Mouse (Mus musculus) MN1 (cell line): ENCODE measurements at regions not wholly inside any gene's neighbourhood (a gene's known extent, or its start where the extent isn't known, plus 50 kb on each side); places are given as distances from the start of the nearest gene placed in this dataset.
"Not testable (repeated sequence)": the region's sequence is repeated elsewhere in the genome, so short reads cannot be mapped to it uniquely, and the experiment has no call there.

ENCODE experiments used
- DNase-seq: peaks from one replicate; pipeline ENCODE4 v3.0.0-alpha.2; 2016; ENCODE audit warnings: low spot score

GRCm38 (mm10) chr8:86280093-86280721 lies 300.3 kb downstream of the Abcc12 start:
- DNase-seq: no peak

DNA sequence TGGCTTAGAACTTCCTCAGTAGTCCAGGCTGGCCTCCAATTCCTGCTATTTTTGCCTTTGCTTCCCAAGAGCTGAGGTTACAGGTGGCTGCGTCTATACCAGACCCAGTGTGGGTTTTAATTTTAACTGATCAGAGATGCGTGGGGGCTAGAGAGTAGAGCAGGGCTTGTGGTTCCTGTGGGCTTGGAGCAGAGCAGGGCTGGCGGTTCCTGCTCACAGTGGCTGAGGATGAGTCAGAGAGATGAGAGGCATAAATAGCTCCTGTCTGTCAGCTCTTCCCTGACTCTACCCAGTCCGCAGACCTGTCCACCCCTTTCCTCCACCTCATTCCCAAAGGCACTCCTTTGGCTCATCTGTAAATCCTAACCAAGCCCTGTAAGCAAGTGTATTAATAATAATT lies 304.8 kb downstream of the Abcc12 start:
- DNase-seq: no peak

GRCm38 (mm10) chr8:86273811-86274210 lies 306.7 kb downstream of the Abcc12 start:
- DNase-seq: peak; percentile 19

- DNase-seq: no peak
Observed at GRCm38 (mm10) chr8:86272626-86273025, 307.9 kb downstream of the Abcc12 start.

- no peak for DNase-seq
Observed at GRCm38 (mm10) chr8:86271477-86271876, 309.0 kb downstream of the Abcc12 start.

DNA sequence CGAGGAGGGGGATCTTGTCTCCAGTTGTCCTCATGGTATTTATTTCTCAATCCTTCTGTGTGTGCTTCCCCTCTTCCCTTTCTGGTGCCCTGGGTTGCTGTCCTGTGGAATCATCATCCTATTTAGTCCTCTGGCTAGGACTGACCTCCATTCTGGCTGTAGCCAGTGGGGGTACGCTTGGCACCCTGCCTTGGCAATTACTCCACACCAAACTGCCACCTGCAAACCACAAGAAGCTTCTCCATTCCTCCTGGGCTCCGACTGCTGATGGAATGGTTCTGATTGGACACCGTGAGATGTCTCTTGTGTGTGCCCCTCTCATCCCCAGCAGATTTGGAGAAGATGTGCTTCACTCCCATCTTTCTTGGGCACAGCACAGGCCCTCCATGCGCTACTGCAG lies 322.5 kb downstream of the Abcc12 start:
- DNase-seq: no peak

- no peak for DNase-seq
Observed at GRCm38 (mm10) chr8:86255431-86255830, 325.1 kb downstream of the Abcc12 start.

- no peak for DNase-seq
Observed at GRCm38 (mm10) chr8:86254680-86255079, 325.8 kb downstream of the Abcc12 start.

GRCm38 (mm10) chr8:86252696-86253355 lies 327.7 kb downstream of the Abcc12 start:
- no peak for DNase-seq

DNA sequence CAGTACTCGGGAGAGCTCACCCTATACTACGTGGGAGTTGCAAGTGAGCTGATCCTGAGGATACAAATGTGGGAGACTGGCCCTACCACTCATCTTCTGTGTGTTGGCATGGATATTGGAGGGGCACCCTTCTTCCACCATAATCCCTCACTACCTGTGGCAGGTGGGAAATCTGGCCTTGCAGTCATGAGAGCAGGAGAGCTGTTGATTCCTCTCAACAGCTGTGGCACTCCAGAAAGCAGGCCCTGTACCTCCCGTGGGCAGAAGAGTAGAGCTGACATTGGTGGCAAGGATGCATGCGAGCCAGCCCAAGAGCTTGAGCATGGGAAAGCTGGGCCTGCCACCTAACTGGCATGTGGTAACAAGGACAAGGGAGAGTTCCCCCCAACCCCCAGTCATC lies 345.8 kb downstream of the Abcc12 start:
- no peak for DNase-seq

DNA sequence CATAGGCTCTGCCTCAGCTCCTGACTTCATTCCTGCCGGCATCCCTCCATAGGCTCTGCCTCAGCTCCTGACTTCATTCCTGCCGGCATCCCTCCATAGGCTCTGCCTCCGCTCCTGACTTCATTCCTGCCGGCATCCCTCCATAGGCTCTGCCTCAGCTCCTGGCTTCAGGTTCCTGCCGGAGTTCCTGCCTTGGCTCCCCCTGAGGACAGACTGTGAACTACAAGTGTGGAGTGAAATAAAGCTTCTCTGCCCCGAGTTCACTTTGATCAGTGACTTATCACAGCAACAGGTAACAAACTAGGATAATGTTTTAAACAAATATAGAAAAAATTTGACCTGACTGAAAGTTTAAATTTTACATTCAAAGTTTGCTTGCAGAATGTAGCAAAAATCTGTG lies 348.5 kb downstream of the Abcc12 start:
- DNase-seq: not testable (repeated sequence)

- DNase-seq: no peak
Observed at GRCm38 (mm10) chr8:86224851-86225250, 355.6 kb downstream of the Abcc12 start.

GRCm38 (mm10) chr8:86222715-86223114 lies 357.8 kb downstream of the Abcc12 start:
- DNase-seq: no peak

DNA sequence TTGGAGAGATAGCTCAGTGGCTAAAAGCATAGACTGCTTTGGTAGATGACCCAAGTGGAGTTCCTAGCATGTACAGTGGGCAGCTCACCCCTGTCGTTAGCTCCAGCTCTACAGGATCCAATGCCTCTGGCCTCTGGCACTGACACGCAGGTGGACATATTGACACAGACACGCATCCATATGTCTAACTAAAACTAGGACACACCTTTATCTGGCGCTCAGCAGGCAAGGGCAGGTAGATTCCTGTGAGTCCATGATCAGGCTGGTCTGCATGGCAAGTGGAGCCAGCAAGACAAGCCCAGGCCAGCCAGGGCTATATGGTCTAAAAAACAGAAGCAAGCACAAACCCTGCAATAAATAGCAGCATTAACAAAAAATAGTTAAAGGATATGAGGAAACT lies 358.3 kb downstream of the Abcc12 start:
- no peak for DNase-seq

GRCm38 (mm10) chr8:86214399-86214798 lies 366.1 kb downstream of the Abcc12 start:
- DNase-seq: no peak

DNA sequence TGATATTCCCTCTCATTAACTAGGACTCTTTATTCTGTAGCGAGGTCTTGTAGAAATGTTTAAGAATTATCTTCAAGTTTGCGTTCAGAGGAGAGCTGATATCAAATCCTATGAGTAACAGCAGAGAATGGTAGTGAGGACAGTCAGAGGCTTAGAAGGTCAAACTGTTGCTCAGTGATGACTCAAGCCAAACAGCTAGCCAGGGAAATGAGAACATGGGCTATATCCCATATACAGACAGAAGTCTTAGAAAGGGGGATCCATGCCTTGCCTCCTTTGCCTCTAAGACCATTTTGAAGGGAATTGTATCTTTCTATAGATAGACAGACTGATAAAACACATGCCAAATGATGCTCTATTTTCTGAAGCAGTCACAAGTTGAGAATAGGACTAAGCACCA lies 368.0 kb downstream of the Abcc12 start:
- DNase-seq: no peak

DNA sequence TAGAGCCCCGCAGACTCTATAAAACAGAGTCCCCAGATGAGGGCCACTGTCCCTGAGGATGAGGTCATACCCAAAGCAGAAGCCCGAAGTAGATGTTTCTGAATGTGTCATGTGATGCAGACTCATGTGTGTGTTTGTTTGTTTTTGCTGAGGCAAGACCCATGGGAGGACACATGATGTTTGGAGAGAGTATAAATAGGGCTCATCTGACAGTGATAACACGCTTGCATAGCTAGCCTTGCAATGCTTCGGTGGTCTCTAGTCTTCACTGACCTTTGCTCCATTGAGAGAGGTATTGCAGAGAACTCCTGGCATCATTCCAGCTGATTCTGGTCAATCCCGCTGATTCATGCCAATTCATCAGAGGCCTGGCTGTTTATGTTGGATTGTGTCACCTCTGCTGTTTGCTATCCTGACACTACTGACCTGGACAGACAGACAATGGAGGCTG lies 368.1 kb downstream of the Phkb start:
- peak; percentile 49 for DNase-seq

DNA sequence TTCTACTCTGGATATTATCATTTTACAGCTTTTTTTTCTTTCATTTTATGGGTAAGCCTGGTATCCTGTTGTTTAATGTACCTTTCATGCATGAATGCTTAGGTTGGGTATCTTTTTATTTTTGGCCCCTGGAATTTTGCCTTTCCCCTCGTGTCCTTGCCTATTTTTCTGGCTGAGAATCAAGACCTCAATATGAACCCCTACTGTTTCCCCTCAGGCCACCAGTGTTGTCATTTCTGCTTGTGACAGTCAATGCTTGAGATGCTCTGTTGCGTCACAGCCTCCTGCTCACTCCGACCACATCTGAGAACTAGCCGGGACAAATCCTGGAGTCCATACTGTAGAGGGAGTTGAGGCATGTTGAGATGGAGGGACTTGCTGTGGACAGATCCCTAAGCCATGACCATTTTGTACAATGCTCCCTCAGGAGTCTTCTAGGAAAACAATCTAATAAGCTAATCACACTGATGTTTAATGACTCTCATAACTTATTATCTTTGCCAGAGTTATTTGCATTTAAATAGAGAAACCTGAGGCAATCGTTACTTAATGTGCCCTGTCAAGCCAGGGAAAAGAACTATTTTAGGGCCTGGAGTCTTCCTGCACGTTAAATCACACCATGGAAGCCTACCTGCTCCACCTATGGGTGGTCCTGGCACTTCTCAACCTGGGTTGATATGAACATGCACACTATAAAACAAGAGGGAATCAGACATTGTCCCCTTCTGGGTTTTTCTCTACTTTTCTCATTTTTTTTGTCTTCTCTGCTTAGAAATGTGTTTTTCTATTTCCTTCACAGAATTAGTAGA lies 363.9 kb downstream of the Phkb start:
- no peak for DNase-seq

DNA sequence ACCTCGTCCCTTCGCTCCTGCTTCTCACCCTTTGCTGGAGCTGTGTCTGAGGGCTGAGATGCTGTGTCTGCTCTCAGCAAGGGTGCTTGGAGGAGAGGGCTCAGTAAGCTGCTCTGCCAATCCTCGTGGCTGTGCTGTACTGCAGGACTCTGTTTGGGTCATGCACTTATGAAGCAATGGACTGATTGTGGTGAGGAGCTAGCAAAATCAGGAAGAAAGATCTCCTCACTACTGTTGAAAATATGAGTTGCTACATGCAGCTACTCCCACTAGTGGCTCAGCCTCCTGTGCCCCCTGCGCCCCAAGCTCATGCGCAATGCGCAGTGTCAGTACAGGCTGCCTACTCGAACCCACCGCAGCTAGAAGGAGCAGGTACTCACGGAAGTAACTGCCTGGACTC lies 362.3 kb downstream of the Phkb start:
- no peak for DNase-seq

DNA sequence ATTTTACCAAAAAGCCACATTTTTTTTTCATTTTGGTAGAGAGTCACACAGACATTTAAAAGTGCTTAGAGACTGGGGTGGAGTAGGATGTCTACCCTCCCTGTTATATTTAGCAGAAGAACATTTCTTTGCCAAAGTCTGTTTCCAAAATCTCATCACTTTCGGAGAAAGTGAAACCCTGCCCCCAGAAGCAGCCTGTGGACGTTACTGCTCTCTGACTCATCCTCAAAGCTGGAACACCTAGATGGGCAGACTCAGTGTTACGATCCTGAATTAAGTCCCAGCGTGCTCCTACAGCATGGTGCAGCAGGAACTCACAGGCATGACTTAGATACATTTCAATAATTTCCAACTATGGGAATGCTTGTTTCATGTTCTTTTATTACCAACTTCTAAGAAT lies 361.1 kb downstream of the Phkb start:
- DNase-seq: no peak

DNA sequence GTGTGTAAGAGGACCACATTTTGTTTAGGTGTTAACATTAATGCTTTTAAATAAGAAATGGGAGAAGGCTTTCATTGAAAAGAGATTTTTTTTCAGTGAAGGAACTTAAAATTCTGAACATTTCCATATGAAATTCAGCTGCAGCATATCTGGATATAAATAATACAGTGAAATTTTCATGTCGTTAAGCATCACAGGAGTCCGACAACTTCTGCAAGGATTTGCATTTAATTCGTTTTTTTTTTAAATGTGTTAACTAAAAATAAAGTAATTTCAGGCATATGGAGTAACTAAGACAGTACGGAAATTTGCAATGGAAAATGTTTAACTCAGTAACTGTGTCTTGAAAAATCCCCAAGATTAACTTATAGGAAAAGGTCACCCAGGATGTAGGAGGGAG lies 351.5 kb downstream of the Phkb start:
- DNase-seq: no peak

DNA sequence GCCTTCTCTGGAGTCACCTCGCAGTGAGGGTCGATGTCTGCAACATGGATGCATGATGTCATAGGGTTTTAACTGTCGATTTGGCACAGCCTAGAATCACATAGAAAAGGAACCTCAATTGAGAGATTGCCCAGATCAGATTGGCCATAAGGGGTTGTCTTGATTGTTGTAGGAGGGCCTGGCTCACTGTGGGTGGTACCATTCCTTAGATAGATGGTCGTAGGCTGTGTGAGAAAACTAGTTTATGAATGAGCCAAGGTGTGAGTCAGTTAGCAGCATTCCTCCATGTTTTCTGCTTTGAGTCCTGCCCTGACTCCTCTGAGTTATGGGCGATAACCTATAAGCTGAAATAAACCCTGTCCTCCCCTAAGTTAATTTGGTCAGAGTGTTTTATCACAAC lies 343.9 kb downstream of the Phkb start:
- no peak for DNase-seq

DNA sequence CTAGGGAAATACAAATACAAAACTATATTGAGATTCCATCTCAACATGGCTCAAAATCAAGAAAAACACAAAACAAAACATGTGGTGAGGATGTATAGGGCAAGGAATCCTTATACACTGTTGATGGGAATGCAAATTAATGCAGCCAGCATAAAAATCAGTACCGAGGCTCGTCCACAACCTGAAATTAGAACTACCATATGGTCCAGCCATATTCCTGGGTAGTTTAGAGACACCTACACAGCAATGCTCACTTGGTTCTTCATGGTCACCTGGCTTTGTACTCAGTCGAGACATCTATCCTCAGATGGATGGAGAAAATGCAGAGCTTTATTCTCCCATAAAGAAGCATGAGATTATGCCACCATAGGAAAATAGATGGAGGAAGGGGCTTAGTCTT lies 340.0 kb downstream of the Phkb start:
- DNase-seq: no peak
